Mouse (Mus musculus) ES-E14 (cell line): ENCODE data around the gene Zmynd10. TPM values are rescaled to one million over a fixed set of nuclear protein-coding genes. Genes with fewer than 3 reads are reported as not detected.

Experiments
- DNase-seq: peaks from one replicate; pipeline ENCODE4 v3.0.0-alpha.2; 2013; ENCODE audit warnings: low read depth, low spot score
- H3K27ac ChIP-seq: 2 replicates; pipeline ENCODE4 v1.5.1; 2012; ENCODE audit warnings: low read depth, mild to moderate bottlenecking, low read length, moderate library complexity, mixed read lengths; ENCODE audit not compliant: poor library complexity, insufficient read depth, severe bottlenecking
- H3K36me3 ChIP-seq: 2 replicates; pipeline ENCODE4 v1.6.1; 2012; ENCODE audit warnings: mild to moderate bottlenecking, low read length, moderate library complexity, mixed read lengths; ENCODE audit not compliant: control insufficient read depth, poor library complexity, insufficient read depth, severe bottlenecking
- H3K4me1 ChIP-seq, 2 experiments: fragments of 150-350 bp in 1 of 2; sonication (generic) in 1 of 2; 2 replicates each; pipeline ENCODE4 v1.6.1; 2012; ENCODE audit warnings: low read length in 2 of 2, mild to moderate bottlenecking in 1 of 2, mixed read lengths in 1 of 2; ENCODE audit not compliant: control insufficient read depth in 2 of 2, insufficient read depth in 2 of 2, poor library complexity in 1 of 2
- H3K4me3 ChIP-seq, 2 experiments: fragments of 150-350 bp in 1 of 2; sonication (generic) in 1 of 2; 2 replicates each; pipeline ENCODE4 v1.5.1; 2012; ENCODE audit warnings: low read length in 2 of 2, low read depth in 1 of 2, mild to moderate bottlenecking in 1 of 2, mixed read lengths in 1 of 2; ENCODE audit not compliant: insufficient read depth in 1 of 2, poor library complexity in 1 of 2, severe bottlenecking in 1 of 2
- H3K9ac ChIP-seq: 2 replicates; pipeline ENCODE4 v1.6.1; 2012; ENCODE audit warnings: low read depth, mild to moderate bottlenecking, low read length, mixed read lengths; ENCODE audit not compliant: poor library complexity, insufficient read depth, severe bottlenecking
- H3K9me3 ChIP-seq: fragments of 150-350 bp; sonication (generic); 2 replicates; pipeline ENCODE4 v1.6.1; 2012; ENCODE audit warnings: low read depth, mild to moderate bottlenecking, low read length; ENCODE audit not compliant: control insufficient read depth, insufficient read depth
- CHD2 ChIP-seq: IDR thresholded peaks from 2 replicates; pipeline ENCODE4 v1.6.1; 2014; ENCODE audit warnings: mild to moderate bottlenecking, low read depth, low read length, inconsistent platforms
- HCFC1 ChIP-seq: IDR thresholded peaks from 2 replicates; pipeline ENCODE4 v1.6.1; 2012; ENCODE audit warnings: low read length, inconsistent platforms, borderline replicate concordance; ENCODE audit not compliant: insufficient read depth
- MAFK ChIP-seq: IDR thresholded peaks from 2 replicates; pipeline ENCODE4 v1.6.1; 2014; ENCODE audit warnings: mild to moderate bottlenecking, low read depth, low read length, inconsistent platforms; ENCODE audit not compliant: insufficient read depth
- ZC3H11A ChIP-seq: IDR thresholded peaks from 2 replicates; pipeline ENCODE4 v1.6.1; 2012; ENCODE audit warnings: low read depth, mild to moderate bottlenecking, inconsistent platforms, low read length, borderline replicate concordance
- ZNF384 ChIP-seq: IDR thresholded peaks from 2 replicates; pipeline ENCODE4 v1.6.1; 2012; ENCODE audit warnings: low read depth, low read length, inconsistent platforms
- in situ Hi-C, 2 experiments: fragments of 600-800 bp; cut with MboI; formaldehyde crosslinking; loops; one replicate each; pipeline ENCODE4 v1.15.1; 2025; ENCODE audit warnings: low sequenced_read_pairs in 2 of 2, inconsistent platforms in 1 of 2; ENCODE audit not compliant: unreplicated experiment in 2 of 2
- total RNA-seq: library from RNA; depleted of rRNA; stranded (reverse); fragments of 300-350 nt; gene quantifications from 2 replicates; pipeline ENCODE4 v1.2.3, GENCODE M21; 2012

Zmynd10 gene
- total RNA-seq, 1 experiment = 0.49 TPM

DNA sequence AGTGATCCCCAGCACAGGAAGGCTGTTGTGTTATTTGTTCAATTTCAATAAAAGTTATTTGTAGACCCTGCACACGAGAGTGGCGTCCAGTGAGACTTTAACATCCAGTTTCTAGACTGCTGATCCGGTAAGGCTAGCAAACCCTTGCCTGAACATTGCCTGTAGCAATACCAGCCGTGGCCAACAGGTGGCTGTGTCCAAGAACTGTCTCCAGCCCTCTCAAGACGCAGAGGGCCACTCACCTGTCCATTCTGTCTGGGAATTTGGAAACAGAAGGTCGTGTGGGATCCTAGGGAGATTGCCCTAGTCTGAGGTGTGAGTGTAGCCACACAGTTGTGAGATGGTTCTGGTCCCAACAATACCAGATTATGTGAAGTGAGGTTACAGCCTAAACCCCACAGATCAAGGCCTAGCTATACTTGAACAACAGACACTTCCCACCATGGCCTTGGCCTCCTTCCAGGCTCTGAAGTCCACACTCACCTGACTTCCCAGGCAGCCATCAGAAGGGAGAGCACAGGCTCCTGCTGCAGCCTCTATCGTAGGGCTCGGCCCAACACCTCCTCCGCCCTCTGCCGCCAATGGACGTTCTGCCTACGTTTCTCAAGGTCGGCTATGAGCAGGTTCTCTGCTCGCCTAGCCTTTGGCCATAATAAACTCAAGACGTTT lies 19.1 kb downstream of the Zmynd10 start:
- DNase-seq = no peak
- in situ Hi-C loops = no loop called here
- H3K27ac ChIP-seq = no peak overlapping the region
- TF ChIP-seq HCFC1 = no peak
- no peak for TF ChIP-seq ZC3H11A
- TF ChIP-seq MAFK = no peak
- no peak for TF ChIP-seq ZNF384
- TF ChIP-seq CHD2 = no peak
- H3K4me1 ChIP-seq = peaks cover 0 to 22% of the 10 kb centered on the region in 2 experiments; a peak in 3 of 4 replicates
- no peak overlapping the region for H3K9ac ChIP-seq
- no peak overlapping the region for H3K4me3 ChIP-seq
- H3K9me3 ChIP-seq = no peaks in the 10 kb centered on the region
- peaks cover 19% of the 10 kb centered on the region for H3K36me3 ChIP-seq

GRCm38 (mm10) chr9:107566855-107567254 lies 19.8 kb downstream of the Zmynd10 start:
- no peak for DNase-seq
- H3K4me3 ChIP-seq = no peak overlapping the region
- no peak overlapping the region for H3K27ac ChIP-seq
- no peak overlapping the region for H3K9ac ChIP-seq
- peaks cover 20% of the 10 kb centered on the region; the same call in 1 of the 2 replicates for H3K36me3 ChIP-seq
- TF ChIP-seq ZNF384 (no peak), MAFK (no peak), CHD2 (no peak), ZC3H11A (no peak), HCFC1 (no peak)
- H3K4me1 ChIP-seq = peaks cover 0 to 25% of the 10 kb centered on the region in 2 experiments; a peak in 3 of 4 replicates
- in situ Hi-C loops = no loop called here
- H3K9me3 ChIP-seq = no peaks in the 10 kb centered on the region

GRCm38 (mm10) chr9:107567702-107568319 lies 20.7 kb downstream of the Zmynd10 start, which contains the start of gene Hyal2:
TSS of gene Hyal2 (plus strand) at chr9:107567945.
- H3K4me3 ChIP-seq = peak within 1 kb of the TSS; percentile 67 to 81
- DNase-seq = no peak
- no peak within 1 kb of the TSS for H3K27ac ChIP-seq
- TF ChIP-seq ZC3H11A = no peak
- no peak for TF ChIP-seq HCFC1
- no peak for TF ChIP-seq CHD2
- no peak for TF ChIP-seq ZNF384
- no peak for TF ChIP-seq MAFK
- H3K36me3 ChIP-seq = peaks cover 21% of the 10 kb centered on the region
- H3K4me1 ChIP-seq = peaks cover 0 to 25% of the 10 kb centered on the region in 2 experiments; a peak in 3 of 4 replicates
- H3K9me3 ChIP-seq = no peaks in the 10 kb centered on the region
- peak within 1 kb of the TSS; percentile 35; the same call in 1 of the 2 replicates for H3K9ac ChIP-seq
- in situ Hi-C loops = no loop called here

DNA sequence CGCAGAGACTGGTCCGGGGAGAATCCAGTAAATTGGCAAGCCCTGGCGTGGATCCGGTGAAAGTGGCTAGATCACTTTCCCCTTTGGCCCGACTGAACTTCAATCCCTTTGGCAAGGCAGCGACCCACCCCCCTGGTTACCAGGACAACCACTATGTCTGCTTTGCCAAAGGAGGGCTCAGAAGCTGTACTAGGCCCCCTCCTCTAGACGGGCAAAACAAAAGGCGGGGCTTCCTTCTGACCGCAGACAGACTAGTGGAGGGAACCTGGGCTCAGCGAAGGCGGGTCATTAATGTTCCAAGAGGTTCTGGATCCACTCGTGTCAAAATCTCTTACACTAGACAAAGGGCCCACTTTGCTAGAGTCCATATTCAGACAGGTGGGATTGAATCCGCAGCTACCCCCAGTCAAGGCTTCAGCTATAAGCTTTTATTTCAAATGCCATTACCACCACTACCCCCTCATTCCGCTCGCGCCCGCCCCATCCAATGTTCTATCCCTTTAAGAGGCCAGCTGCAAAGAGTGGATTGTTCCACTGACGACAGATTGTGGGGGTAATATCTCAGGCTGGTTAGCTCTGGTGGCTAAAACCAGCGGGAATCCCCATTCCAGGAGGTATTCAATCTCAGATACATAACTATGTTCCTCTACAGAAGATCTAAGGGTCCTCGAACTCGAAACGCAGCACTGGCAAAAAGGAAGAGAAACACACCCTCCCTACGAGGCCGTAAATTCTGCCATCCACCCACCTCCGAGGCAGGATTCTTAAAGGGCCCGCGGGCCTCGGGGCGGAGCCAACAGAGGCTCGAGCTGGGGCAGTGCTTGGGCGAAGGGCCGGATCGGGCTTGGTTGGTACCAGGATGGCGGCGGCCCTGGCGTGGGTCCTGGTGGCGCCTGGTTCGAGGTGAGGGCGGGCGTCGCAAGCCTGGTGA lies 21.5 kb downstream of the Zmynd10 start:
- Histone ChIP-seq H3K9me3 (no peaks in the 10 kb centered on the region), H3K9ac (peak overlapping the region; percentile 80), H3K36me3 (peaks cover 21% of the 10 kb centered on the region), H3K4me1 (peaks cover 0 to 25% of the 10 kb centered on the region in 2 experiments; a peak in 3 of 4 replicates), H3K27ac (no peak overlapping the region), H3K4me3 (peak overlapping the region; percentile 67 to 81)
- in situ Hi-C loops = no loop called here
- DNase-seq = peak; percentile 90
- TF ChIP-seq ZNF384 (no peak), HCFC1 (peak; percentile 49; the same call in 1 of the 2 replicates)
